Mouse (Mus musculus) kidney, adult 2 months (tissue): Measurements from ENCODE around the gene Syne2.

Source experiments
- CTCF ChIP-seq: fragments of 200-500 bp; conservative IDR thresholded peaks from 2 replicates; pipeline ENCODE4 v1.5.1; 2011; ENCODE audit warnings: low read depth, mild to moderate bottlenecking, control low read depth, low read length, moderate library complexity, mixed read lengths; ENCODE audit not compliant: insufficient read depth, insufficient read length
- POLR2A ChIP-seq: fragments of 200-500 bp; IDR thresholded peaks from one replicate; pipeline ENCODE4 v1.6.1; 2011; ENCODE audit warnings: low read depth, low read length, control low read depth

GRCm38 (mm10) chr12:76116577-76116976 is 298.6 kb downstream of the Syne2 start:
- TF ChIP-seq CTCF, result no peak
- no peak for TF ChIP-seq POLR2A
